Mouse (Mus musculus) C2C12 (cell line): ENCODE results near the gene Fgd3. TPM values are rescaled to one million over a fixed set of nuclear protein-coding genes. Genes with fewer than 3 reads are reported as not detected.

Experiments used
- H3K27me3 ChIP-seq: one replicate; pipeline ENCODE4 v1.6.1; 2011; ENCODE audit not compliant: control insufficient read depth, insufficient read depth, insufficient read length
- H3K36me3 ChIP-seq: one replicate; pipeline ENCODE4 v1.6.1; 2011; ENCODE audit not compliant: control insufficient read depth, insufficient read depth
- H3K4me3 ChIP-seq: one replicate; pipeline ENCODE4 v1.5.1; 2011; ENCODE audit warnings: mild to moderate bottlenecking, control low read depth; ENCODE audit not compliant: poor library complexity, insufficient read depth, severe bottlenecking
- H3K79me2 ChIP-seq: one replicate; pipeline ENCODE4 v1.6.1; 2011; ENCODE audit not compliant: control insufficient read depth, insufficient read depth
- H3K79me3 ChIP-seq: one replicate; pipeline ENCODE4 v1.6.1; 2011; ENCODE audit warnings: low read depth, control low read depth
- H3ac ChIP-seq: one replicate; pipeline ENCODE3; 2011; ENCODE audit warnings: low read depth; ENCODE audit not compliant: control insufficient read depth, insufficient read length
- CEBPB ChIP-seq: IDR thresholded peaks from one replicate; pipeline ENCODE4 v1.6.1; 2011; ENCODE audit warnings: low read depth, mild to moderate bottlenecking, control low read depth, moderate library complexity
- CTCF ChIP-seq: IDR thresholded peaks from one replicate; pipeline ENCODE4 v1.5.1; 2011; ENCODE audit not compliant: control insufficient read depth, insufficient read depth, insufficient read length
- FOSL1 ChIP-seq: IDR thresholded peaks from one replicate; pipeline ENCODE4 v1.8.0; 2011; ENCODE audit warnings: mild to moderate bottlenecking, low read length; ENCODE audit not compliant: poor library complexity, insufficient read depth, severe bottlenecking
- MAX ChIP-seq: IDR thresholded peaks from one replicate; pipeline ENCODE4 v1.6.1; 2011; ENCODE audit warnings: mild to moderate bottlenecking, control low read depth
- MYOD1 ChIP-seq: IDR thresholded peaks from one replicate; pipeline ENCODE4 v1.6.1; 2011; ENCODE audit warnings: low read depth; ENCODE audit not compliant: control insufficient read depth, insufficient read length
- MYOG ChIP-seq: IDR thresholded peaks from one replicate; pipeline ENCODE4 v1.6.1; 2011; ENCODE audit not compliant: control insufficient read depth, insufficient read length; ENCODE audit errors: extremely low read depth
- USF1 ChIP-seq: IDR thresholded peaks from one replicate; pipeline ENCODE4 v1.6.1; 2011; ENCODE audit warnings: low read depth, mild to moderate bottlenecking, control low read depth, moderate library complexity
- polyA plus RNA-seq: library from polyadenylated mRNA; unstranded; fragments of >200 nt; fragmentation: generic; extraction: Trizol; gene quantifications from one replicate; pipeline ENCODE4 v1.2.1, GENCODE M21; 2012; ENCODE audit warnings: missing spikeins

Gene Fgd3
- polyA plus RNA-seq, 1 experiment = 44.8 TPM

- peaks cover 77% of the 10 kb centered on the region for H3K79me3 ChIP-seq
- H3K27me3 ChIP-seq = no peaks in the 10 kb centered on the region
- peaks cover 6% of the 10 kb centered on the region for H3K36me3 ChIP-seq
- TF ChIP-seq MYOD1 = no peak
- TF ChIP-seq FOSL1 = no peak
- no peak for TF ChIP-seq USF1
- TF ChIP-seq CTCF = no peak
- TF ChIP-seq MYOG = no peak
- TF ChIP-seq MAX = no peak
- TF ChIP-seq CEBPB = no peak
- no peak overlapping the region for H3ac ChIP-seq
- H3K79me2 ChIP-seq = peaks cover 90% of the 10 kb centered on the region
- no peak overlapping the region for H3K4me3 ChIP-seq
Measured at GRCm38 (mm10) chr13:49344567-49344966, 24.5 kb upstream of the Fgd3 start.

GRCm38 (mm10) chr13:49342723-49343100, 22.6 kb upstream of the Fgd3 start:
- H3K36me3 ChIP-seq = peaks cover 6% of the 10 kb centered on the region
- H3K79me2 ChIP-seq = peaks cover 71% of the 10 kb centered on the region
- TF ChIP-seq MYOD1 (no peak), MAX (no peak)
- H3K4me3 ChIP-seq = peak overlapping the region; percentile 96
- H3ac ChIP-seq = peak overlapping the region; percentile 32
- no peaks in the 10 kb centered on the region for H3K27me3 ChIP-seq
- H3K79me3 ChIP-seq = peaks cover 58% of the 10 kb centered on the region

- Histone ChIP-seq H3K27me3 (no peaks in the 10 kb centered on the region), H3ac (peak overlapping the region; percentile 95), H3K36me3 (peaks cover 6% of the 10 kb centered on the region), H3K79me2 (peaks cover 65% of the 10 kb centered on the region), H3K79me3 (peaks cover 52% of the 10 kb centered on the region), H3K4me3 (peak overlapping the region; percentile 96)
- no peak for TF ChIP-seq CTCF
- no peak for TF ChIP-seq MYOG
- no peak for TF ChIP-seq FOSL1
Measured at GRCm38 (mm10) chr13:49341831-49342722, 22.0 kb upstream of the Fgd3 start.

- Histone ChIP-seq H3K79me2 (peaks cover 57% of the 10 kb centered on the region), H3K4me3 (peak within 1 kb of the TSS; percentile 96), H3K27me3 (no peaks in the 10 kb centered on the region), H3ac (peak within 1 kb of the TSS; percentile 95), H3K79me3 (peaks cover 45% of the 10 kb centered on the region), H3K36me3 (peaks cover 6% of the 10 kb centered on the region)
- TF ChIP-seq MAX (no peak), CEBPB (no peak), CTCF (no peak), MYOD1 (no peak), MYOG (no peak), FOSL1 (no peak), USF1 (no peak)
Measured at GRCm38 (mm10) chr13:49341012-49341830, 21.1 kb upstream of the Fgd3 start, which contains the start of gene Bicd2. Gene Bicd2 (plus strand): TSS chr13:49341585.

- TF ChIP-seq CEBPB = no peak
- peak; percentile 59 for TF ChIP-seq CTCF
- TF ChIP-seq USF1 = no peak
- Histone ChIP-seq H3K79me3 (peaks cover 25% of the 10 kb centered on the region), H3K27me3 (no peaks in the 10 kb centered on the region), H3K4me3 (no peak overlapping the region), H3K36me3 (peaks cover 6% of the 10 kb centered on the region), H3K79me2 (peaks cover 35% of the 10 kb centered on the region), H3ac (no peak overlapping the region)
Measured at GRCm38 (mm10) chr13:49338893-49339546, 18.9 kb upstream of the Fgd3 start.
